Mouse (Mus musculus) embryonic facial prominence, embryonic 11.5 days (tissue): Measurements from ENCODE around the gene Fen1. TPM values are rescaled to one million over a fixed set of nuclear protein-coding genes. Genes with fewer than 3 reads are reported as not detected.
A peak's percentile ranks its signal among the peaks of the same experiment; 100 is the strongest.

Experiments used
- ATAC-seq: fragments of 200-750 bp; cut with Nextera tagmentation; replicated peaks from 2 replicates; pipeline ENCODE4 v1.8.0; 2017; ENCODE audit warnings: low read depth; ENCODE audit not compliant: insufficient number of reproducible peaks, low FRiP score, low TSS enrichment
- DNase-seq: peaks from one replicate; pipeline ENCODE4 v3.0.0-alpha.2; 2015; ENCODE audit warnings: low spot score
- H3K27ac ChIP-seq: fragments of 300-500 bp; sonication (generic); replicated peaks from 2 replicates; pipeline ENCODE4 v1.5.1; 2014; ENCODE audit warnings: mild to moderate bottlenecking, low read depth, low read length, control low read depth
- H3K27me3 ChIP-seq: fragments of 300-500 bp; sonication (generic); 2 replicates; pipeline ENCODE4 v1.6.1; 2014; ENCODE audit warnings: mild to moderate bottlenecking, low read length, moderate library complexity, mixed read lengths; ENCODE audit not compliant: control insufficient read depth, insufficient read depth
- H3K36me3 ChIP-seq: fragments of 300-500 bp; sonication (generic); replicated peaks from 2 replicates; pipeline ENCODE4 v1.6.1; 2014; ENCODE audit warnings: low read depth, mild to moderate bottlenecking, low read length, moderate library complexity, mixed read lengths; ENCODE audit not compliant: control insufficient read depth, insufficient read depth
- H3K4me1 ChIP-seq: fragments of 300-500 bp; sonication (generic); 2 replicates; pipeline ENCODE4 v1.6.1; 2014; ENCODE audit warnings: low read length, mixed read lengths; ENCODE audit not compliant: control insufficient read depth, insufficient read depth
- H3K4me2 ChIP-seq: fragments of 300-500 bp; sonication (generic); 2 replicates; pipeline ENCODE4 v1.6.1; 2014; ENCODE audit warnings: low read depth, mild to moderate bottlenecking, control low read depth, low read length, moderate library complexity
- H3K4me3 ChIP-seq: fragments of 300-500 bp; sonication (generic); 2 replicates; pipeline ENCODE4 v1.5.1; 2014; ENCODE audit warnings: low read depth, low read length, control low read depth
- H3K9ac ChIP-seq: fragments of 300-500 bp; sonication (generic); replicated peaks from 2 replicates; pipeline ENCODE4 v1.6.1; 2014; ENCODE audit warnings: mild to moderate bottlenecking, control low read depth, low read length
- H3K9me3 ChIP-seq: fragments of 300-500 bp; sonication (generic); replicated peaks from 2 replicates; pipeline ENCODE4 v1.6.1; 2016; ENCODE audit warnings: mild to moderate bottlenecking, low read length, inconsistent platforms, mixed read lengths; ENCODE audit not compliant: control insufficient read depth
- WGBS: fragments of 180-500 bp; shearing (Covaris S2); extraction: QIAGEN DNeasy Blood & Tissue Kit; methylation state at CpG from one replicate; pipeline ENCODE4 v1.1.7; 2014; 5-methylcytosine and 5-hydroxymethylcytosine counted together
- polyA plus RNA-seq: library from polyadenylated mRNA; unstranded; fragments of >200 nt; fragmentation: Nextera tagmentation; extraction: Ambion mirVana; gene quantifications from 2 replicates; pipeline ENCODE4 v1.2.1, GENCODE M21; 2014

The Fen1 gene
- polyA plus RNA-seq, 1 experiment from 2014 or later: 134 TPM

DNA sequence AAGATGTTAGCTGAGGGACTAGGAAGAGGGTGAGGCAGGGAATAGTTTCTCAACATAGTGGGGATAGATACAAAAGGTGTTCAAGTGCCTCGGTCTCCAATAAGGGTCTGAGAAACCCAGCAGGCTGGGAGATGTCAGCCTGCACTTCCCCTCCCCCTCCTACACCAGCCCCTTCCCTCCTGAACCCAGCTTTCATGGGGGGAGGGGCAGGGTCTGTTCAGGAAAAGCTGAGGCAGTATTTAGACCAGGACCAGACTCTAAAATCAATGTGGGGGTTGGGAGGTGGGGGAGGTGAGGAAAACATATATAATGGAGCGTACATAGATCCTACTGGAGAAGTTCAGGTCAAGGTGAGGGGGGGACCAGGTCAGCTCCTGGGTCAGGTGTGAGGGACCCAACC is 35.5 kb upstream of the Fen1 start:
- Histone ChIP-seq H3K9me3 (no peaks in the 10 kb centered on the region), H3K27ac (no peak overlapping the region), H3K4me3 (no peak overlapping the region), H3K4me2 (0 out of 2 replicates have a peak overlapping the region, but pooled peaks have one; percentile 21), H3K9ac (no peak overlapping the region), H3K27me3 (no peaks in the 10 kb centered on the region), H3K4me1 (peaks cover 10% of the 10 kb centered on the region; the same call in 1 of the 2 replicates), H3K36me3 (no peaks in the 10 kb centered on the region)
- peak; percentile 32 for DNase-seq
- ATAC-seq: no peak
- 25% methylated on average over 2 of the region's 2 CpGs for WGBS

- H3K27me3 ChIP-seq: no peaks in the 10 kb centered on the region
- no peaks in the 10 kb centered on the region for H3K36me3 ChIP-seq
- no peak for ATAC-seq
- no peak overlapping the region for H3K27ac ChIP-seq
- H3K9me3 ChIP-seq: no peaks in the 10 kb centered on the region
- DNase-seq: no peak
- no peak overlapping the region for H3K4me3 ChIP-seq
- peaks cover 7% of the 10 kb centered on the region; the same call in 1 of the 2 replicates for H3K4me1 ChIP-seq
- H3K9ac ChIP-seq: no peak overlapping the region
- WGBS: 69% methylated on average over 3 of the region's 3 CpGs
- no peak overlapping the region for H3K4me2 ChIP-seq
Measured at GRCm38 (mm10) chr19:10238477-10238876, 34.5 kb upstream of the Fen1 start.

DNA sequence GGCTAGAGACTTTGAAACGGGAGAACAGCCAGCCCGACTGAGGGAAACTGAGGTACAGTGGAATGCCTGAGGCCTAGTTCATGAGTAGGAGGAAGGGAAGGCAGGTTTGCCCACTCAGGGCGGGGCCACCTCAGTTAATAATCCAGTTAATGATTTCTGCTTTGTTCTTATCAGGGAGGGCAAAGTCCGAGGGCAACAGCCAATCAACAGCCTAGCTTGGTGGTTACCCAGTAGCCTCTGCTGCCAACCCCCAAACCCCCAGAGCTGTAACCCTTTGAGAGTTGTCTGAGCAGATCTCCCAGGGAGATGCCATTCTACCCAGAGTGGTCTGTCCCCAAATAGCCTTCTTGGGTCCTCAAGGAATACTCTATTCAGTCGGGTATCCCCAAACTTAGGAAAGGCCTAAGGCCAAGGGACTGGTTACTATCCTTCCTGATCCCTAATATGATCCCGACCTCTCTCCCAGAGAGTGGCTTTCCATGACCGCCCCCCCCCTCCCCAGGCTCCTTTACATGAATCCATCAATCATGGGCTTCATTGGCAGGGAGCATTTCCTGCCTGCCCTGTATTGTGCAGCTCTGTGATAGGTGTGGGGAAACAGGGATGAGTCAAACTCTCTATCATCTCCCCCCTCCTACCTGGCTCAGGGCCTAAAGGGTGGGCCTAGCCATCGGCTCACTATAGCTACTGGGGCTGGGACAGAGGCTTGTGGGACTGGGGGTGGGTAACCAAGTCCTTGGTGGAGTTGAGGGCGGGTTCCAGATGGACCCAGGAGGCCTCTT is 32.0 kb upstream of the Fen1 start:
- whole genome bisulfite sequencing: 87% methylated on average over 9 of the region's 9 CpGs
- H3K4me2 ChIP-seq: no peak overlapping the region
- H3K27me3 ChIP-seq: no peaks in the 10 kb centered on the region
- no peak overlapping the region for H3K27ac ChIP-seq
- peaks cover 11% of the 10 kb centered on the region for H3K4me1 ChIP-seq
- ATAC-seq (no peak), DNase-seq (no peak)
- H3K9ac ChIP-seq: no peak overlapping the region
- H3K36me3 ChIP-seq: no peaks in the 10 kb centered on the region
- H3K9me3 ChIP-seq: no peaks in the 10 kb centered on the region
- H3K4me3 ChIP-seq: no peak overlapping the region

DNA sequence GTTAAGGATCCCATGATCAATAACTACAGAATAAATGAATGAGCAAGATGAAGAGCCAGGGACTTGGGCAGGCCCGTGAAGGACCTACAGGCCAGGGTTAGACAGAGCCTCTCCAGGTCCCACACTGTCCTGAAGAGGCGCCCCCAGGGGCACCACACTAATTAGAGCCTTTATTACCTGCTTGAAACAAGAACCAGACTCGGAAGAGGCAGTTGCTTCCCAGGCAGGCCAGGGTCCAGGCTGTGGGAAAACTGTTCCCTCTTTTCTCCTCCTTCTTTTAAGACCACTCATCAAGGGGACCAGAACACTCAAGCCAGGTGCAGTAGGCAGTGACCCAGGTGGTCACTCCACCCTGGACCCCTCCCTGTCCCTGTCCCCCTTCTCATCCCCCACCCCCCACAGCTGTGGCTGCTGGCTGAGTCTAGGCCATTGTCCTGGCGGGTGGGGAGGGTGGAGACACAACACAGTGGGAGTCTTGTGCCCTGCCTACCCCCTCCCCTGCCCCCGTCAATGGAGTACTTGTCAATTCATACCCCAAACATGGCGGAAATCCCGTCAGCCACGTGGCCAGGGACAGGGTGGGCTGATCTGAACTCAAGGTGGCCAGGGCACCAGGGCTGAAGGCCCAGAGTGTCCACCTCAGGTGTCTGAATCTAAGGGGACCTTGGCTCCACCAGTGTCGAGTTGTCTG is 28.5 kb upstream of the Fen1 start:
- peaks cover 7% of the 10 kb centered on the region; the same call in 1 of the 2 replicates for H3K4me1 ChIP-seq
- ATAC-seq: no peak

GRCm38 (mm10) chr19:10231871-10232270 is 27.9 kb upstream of the Fen1 start:
- no peaks in the 10 kb centered on the region for H3K36me3 ChIP-seq
- ATAC-seq: no peak
- peaks cover 7% of the 10 kb centered on the region; the same call in 1 of the 2 replicates for H3K4me1 ChIP-seq
- WGBS: 21% methylated on average over 5 of the region's 5 CpGs
- H3K9me3 ChIP-seq: no peaks in the 10 kb centered on the region
- H3K4me2 ChIP-seq: no peak overlapping the region
- H3K27ac ChIP-seq: no peak overlapping the region; the same call in 1 of the 2 replicates
- H3K27me3 ChIP-seq: no peaks in the 10 kb centered on the region
- H3K4me3 ChIP-seq: no peak overlapping the region
- no peak overlapping the region for H3K9ac ChIP-seq
- no peak for DNase-seq

More for the DNA sequence above, 28.5 kb upstream of the Fen1 start:
- H3K4me2 ChIP-seq: no peak overlapping the region
- H3K9ac ChIP-seq: no peak overlapping the region
- no peaks in the 10 kb centered on the region for H3K36me3 ChIP-seq
- H3K9me3 ChIP-seq: no peaks in the 10 kb centered on the region
- no peaks in the 10 kb centered on the region for H3K27me3 ChIP-seq
- WGBS: 31% methylated on average over 9 of the region's 9 CpGs
- no peak for DNase-seq
- no peak overlapping the region; the same call in 1 of the 2 replicates for H3K27ac ChIP-seq
- H3K4me3 ChIP-seq: no peak overlapping the region

DNA sequence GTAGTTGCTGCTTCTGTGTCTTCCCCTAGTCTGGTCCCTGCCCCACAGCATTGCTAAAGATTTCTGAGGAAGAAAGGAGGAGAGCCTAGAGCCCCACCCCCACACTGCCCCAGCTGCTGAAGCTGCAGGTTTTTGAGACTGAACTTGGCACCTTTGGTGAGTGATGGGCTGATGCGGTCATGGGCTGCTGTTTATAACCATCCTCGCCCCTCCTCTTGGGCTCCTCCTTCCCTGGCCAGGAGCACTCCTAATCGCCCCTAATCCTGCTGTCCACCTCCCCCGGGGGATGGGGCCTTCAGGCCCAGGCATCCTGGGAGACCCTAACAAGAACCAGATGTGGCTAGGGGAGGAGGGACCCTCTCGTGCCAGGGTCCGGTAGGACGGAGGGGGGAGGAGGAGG is 27.0 kb upstream of the Fen1 start:
- 8% methylated on average over 7 of the region's 7 CpGs for WGBS

DNA sequence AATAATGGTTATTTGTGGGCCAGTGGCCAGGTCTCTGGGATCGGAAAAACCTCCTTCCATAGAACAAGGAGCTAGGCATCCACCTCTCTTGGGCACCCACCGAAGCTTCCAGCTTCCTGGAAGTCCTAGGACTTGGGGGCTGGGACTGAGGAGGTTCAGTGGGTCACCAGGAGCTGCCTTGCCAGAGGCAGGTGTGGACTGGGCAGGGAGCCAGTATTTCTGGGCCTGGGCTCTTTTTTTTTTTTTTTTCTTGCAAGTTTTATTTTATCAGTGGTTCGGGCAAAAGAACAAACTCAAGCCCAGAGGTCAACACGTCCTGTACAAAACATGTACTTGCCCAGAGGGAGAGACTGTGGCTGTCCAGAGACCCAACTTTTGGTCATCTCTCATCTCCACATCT is 21.8 kb upstream of the Fen1 start:
- H3K36me3 ChIP-seq: no peaks in the 10 kb centered on the region
- H3K27ac ChIP-seq: no peak overlapping the region
- ATAC-seq (no peak), DNase-seq (no peak)
- H3K4me3 ChIP-seq: no peak overlapping the region
- H3K9me3 ChIP-seq: no peaks in the 10 kb centered on the region
- no peak overlapping the region for H3K9ac ChIP-seq
- no peaks in the 10 kb centered on the region for H3K27me3 ChIP-seq
- H3K4me1 ChIP-seq: peaks cover 6% of the 10 kb centered on the region; the same call in 1 of the 2 replicates
- H3K4me2 ChIP-seq: no peak overlapping the region
- WGBS: 83% methylated on average over 4 of the region's 4 CpGs

More for the DNA sequence above, 27.0 kb upstream of the Fen1 start:
- H3K9me3 ChIP-seq: no peaks in the 10 kb centered on the region
- H3K9ac ChIP-seq: peak overlapping the region; percentile 28; the same call in 1 of the 2 replicates
- H3K4me1 ChIP-seq: peaks cover 7% of the 10 kb centered on the region; the same call in 1 of the 2 replicates
- no peak overlapping the region for H3K27ac ChIP-seq
- no peak overlapping the region for H3K4me3 ChIP-seq
- peak; percentile 34 for DNase-seq
- H3K4me2 ChIP-seq: no peak overlapping the region
- no peaks in the 10 kb centered on the region for H3K36me3 ChIP-seq
- ATAC-seq: no peak
- H3K27me3 ChIP-seq: no peaks in the 10 kb centered on the region
